Mouse (Mus musculus) kidney, embryonic 16.5 days (tissue): ENCODE data around the gene Wscd1. TPM values are rescaled to one million over a fixed set of nuclear protein-coding genes. Genes with fewer than 3 reads are reported as not detected.
"Not testable (repeated sequence)": the region's sequence is repeated elsewhere in the genome, so short reads cannot be mapped to it uniquely, and the experiment has no call there.

Source experiments
- ATAC-seq: fragments of 200-750 bp; cut with Nextera tagmentation; 2 replicates; pipeline ENCODE4 v1.8.0; 2017; ENCODE audit warnings: moderate TSS enrichment; ENCODE audit not compliant: low FRiP score, low TSS enrichment
- H3K27ac ChIP-seq: fragments of 300-500 bp; sonication (generic); 2 replicates; pipeline ENCODE4 v1.5.1; 2014; ENCODE audit warnings: low read length
- H3K27me3 ChIP-seq: fragments of 300-500 bp; sonication (generic); 2 replicates; pipeline ENCODE4 v1.6.1; 2014; ENCODE audit warnings: low read length, control low read depth, mixed read lengths; ENCODE audit not compliant: insufficient read depth
- H3K36me3 ChIP-seq: fragments of 300-500 bp; sonication (generic); 2 replicates; pipeline ENCODE4 v1.6.1; 2014; ENCODE audit warnings: low read length, control low read depth, mixed read lengths; ENCODE audit not compliant: insufficient read depth
- H3K4me1 ChIP-seq: fragments of 300-500 bp; sonication (generic); 2 replicates; pipeline ENCODE4 v1.6.1; 2014; ENCODE audit warnings: low read length, control low read depth, mixed read lengths; ENCODE audit not compliant: insufficient read depth
- H3K4me2 ChIP-seq: fragments of 300-500 bp; sonication (generic); replicated peaks from 2 replicates; pipeline ENCODE4 v1.6.1; 2014; ENCODE audit warnings: low read depth, low read length
- H3K4me3 ChIP-seq: fragments of 300-500 bp; sonication (generic); 2 replicates; pipeline ENCODE4 v1.5.1; 2014; ENCODE audit warnings: mild to moderate bottlenecking, low read length
- H3K9ac ChIP-seq: fragments of 300-500 bp; sonication (generic); replicated peaks from 2 replicates; pipeline ENCODE4 v1.6.1; 2014; ENCODE audit warnings: low read length
- H3K9me3 ChIP-seq: fragments of 300-500 bp; sonication (generic); 2 replicates; pipeline ENCODE4 v1.6.1; 2016; ENCODE audit warnings: low read length, control low read depth
- WGBS: fragments of 180-500 bp; shearing (Covaris S2); extraction: QIAGEN DNeasy Blood & Tissue Kit; methylation state at CpG from one replicate; pipeline ENCODE4 v1.1.7; 2014; 5-methylcytosine and 5-hydroxymethylcytosine counted together
- polyA plus RNA-seq: library from polyadenylated mRNA; unstranded; fragments of >200 nt; fragmentation: Nextera tagmentation; extraction: Ambion mirVana; gene quantifications from 2 replicates; pipeline ENCODE4 v1.2.1, GENCODE M21; 2015

Gene Wscd1
- polyA plus RNA-seq, 1 experiment from 2014 or later: 18.1 TPM

DNA sequence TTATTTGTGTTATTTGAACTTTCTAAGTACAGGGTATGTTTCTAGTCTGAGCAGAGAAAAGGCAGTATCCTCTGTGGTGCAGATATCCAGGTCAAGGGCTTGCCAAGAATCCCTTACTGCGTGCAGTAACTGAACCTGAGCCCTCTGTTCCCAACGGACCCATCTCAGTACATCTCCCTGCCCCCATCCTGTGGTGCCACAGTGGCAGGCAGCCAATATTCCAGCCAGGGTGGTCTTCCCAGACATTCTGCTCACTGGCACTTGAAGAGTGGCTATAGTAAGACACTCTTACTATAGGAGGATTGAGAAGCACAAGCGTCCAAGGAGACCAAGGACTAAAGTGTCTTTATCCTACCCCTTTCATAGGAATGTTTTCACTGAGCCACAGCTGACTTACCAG lies 67.2 kb downstream of the Wscd1 start:
- no peak for ATAC-seq
- 66% methylated on average over 3 of the region's 3 CpGs for WGBS

DNA sequence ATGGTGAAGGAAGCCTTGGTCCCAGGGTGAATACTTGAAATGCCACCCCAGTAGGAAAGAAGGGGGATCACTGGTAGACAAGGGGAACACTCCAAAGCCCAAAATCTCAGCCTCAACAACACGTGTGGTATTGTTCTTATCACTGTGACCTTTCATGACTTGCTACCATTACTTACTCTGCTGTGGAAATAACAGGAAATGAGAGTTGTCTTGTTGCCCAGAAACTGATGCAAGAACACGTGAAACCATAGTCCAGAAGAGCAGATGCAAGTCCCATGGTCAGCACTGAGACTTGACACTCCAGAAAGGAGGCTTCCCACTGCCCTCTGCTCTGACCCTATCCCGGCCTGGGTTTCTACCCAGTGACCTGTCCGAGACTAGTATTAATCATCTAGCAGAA lies 67.6 kb downstream of the Wscd1 start:
- ATAC-seq: no peak
- Histone ChIP-seq H3K36me3 (no peaks in the 10 kb centered on the region), H3K27me3 (no peaks in the 10 kb centered on the region), H3K9ac (no peak overlapping the region), H3K9me3 (no peaks in the 10 kb centered on the region), H3K4me2 (no peak overlapping the region), H3K4me1 (no peaks in the 10 kb centered on the region), H3K27ac (no peak overlapping the region), H3K4me3 (no peak overlapping the region)
- 41% methylated on average over 4 of the region's 4 CpGs for WGBS

More for the DNA sequence above, 67.2 kb downstream of the Wscd1 start:
- Histone ChIP-seq H3K4me3 (no peak overlapping the region), H3K27ac (no peak overlapping the region), H3K4me2 (no peak overlapping the region), H3K9ac (no peak overlapping the region), H3K4me1 (no peaks in the 10 kb centered on the region), H3K9me3 (no peaks in the 10 kb centered on the region), H3K36me3 (no peaks in the 10 kb centered on the region), H3K27me3 (no peaks in the 10 kb centered on the region)

DNA sequence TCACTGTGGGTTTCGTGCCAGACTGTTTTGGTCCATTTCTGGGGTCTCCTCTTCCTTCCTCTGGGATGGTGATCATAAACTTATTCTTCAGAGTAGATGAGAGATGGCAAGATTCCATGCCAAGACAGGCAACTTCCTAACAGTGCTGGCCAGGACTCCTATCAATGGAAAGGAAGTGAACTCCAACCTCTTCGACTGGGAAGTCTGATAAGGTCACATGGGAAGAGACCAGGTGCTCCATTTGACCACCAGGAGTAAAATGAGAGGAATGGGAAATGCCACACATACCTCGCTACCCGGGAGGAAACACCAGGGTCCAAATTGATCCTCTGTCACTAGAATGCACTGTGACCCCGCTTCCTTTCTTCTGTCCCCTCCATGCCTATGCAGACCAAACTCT lies 68.4 kb downstream of the Wscd1 start:
- H3K27ac ChIP-seq: no peak overlapping the region
- H3K4me3 ChIP-seq: no peak overlapping the region
- no peak overlapping the region for H3K4me2 ChIP-seq
- H3K4me1 ChIP-seq: no peaks in the 10 kb centered on the region
- no peak for ATAC-seq
- H3K9me3 ChIP-seq: no peaks in the 10 kb centered on the region
- 64% methylated on average over 5 of the region's 5 CpGs for WGBS
- no peaks in the 10 kb centered on the region for H3K36me3 ChIP-seq
- H3K9ac ChIP-seq: no peak overlapping the region
- no peaks in the 10 kb centered on the region for H3K27me3 ChIP-seq

DNA sequence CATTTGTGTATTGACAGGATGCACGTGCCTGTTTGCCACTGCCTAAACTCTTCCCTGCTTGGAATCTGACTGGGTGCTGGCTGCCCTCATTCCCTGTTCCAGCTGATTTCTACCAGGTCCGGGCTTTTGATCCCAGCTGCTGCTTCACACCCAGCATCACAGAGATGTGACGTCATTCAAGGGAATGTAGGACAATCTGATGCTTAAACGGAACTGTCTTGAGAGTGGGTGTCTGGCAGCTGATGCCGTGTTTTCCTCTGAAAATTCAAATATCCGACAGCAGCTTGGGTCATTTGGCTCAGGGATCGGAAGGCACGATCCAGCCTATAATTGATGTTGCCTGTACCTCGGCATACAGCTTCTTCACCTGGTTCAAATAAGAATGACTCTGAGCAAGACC lies 70.2 kb downstream of the Wscd1 start:
- ATAC-seq: no peak
- Histone ChIP-seq H3K9me3 (no peaks in the 10 kb centered on the region), H3K4me1 (no peaks in the 10 kb centered on the region), H3K9ac (no peak overlapping the region), H3K36me3 (no peaks in the 10 kb centered on the region), H3K4me3 (no peak overlapping the region), H3K27me3 (no peaks in the 10 kb centered on the region), H3K27ac (no peak overlapping the region), H3K4me2 (no peak overlapping the region)
- 76% methylated on average over 9 of the region's 9 CpGs for WGBS

DNA sequence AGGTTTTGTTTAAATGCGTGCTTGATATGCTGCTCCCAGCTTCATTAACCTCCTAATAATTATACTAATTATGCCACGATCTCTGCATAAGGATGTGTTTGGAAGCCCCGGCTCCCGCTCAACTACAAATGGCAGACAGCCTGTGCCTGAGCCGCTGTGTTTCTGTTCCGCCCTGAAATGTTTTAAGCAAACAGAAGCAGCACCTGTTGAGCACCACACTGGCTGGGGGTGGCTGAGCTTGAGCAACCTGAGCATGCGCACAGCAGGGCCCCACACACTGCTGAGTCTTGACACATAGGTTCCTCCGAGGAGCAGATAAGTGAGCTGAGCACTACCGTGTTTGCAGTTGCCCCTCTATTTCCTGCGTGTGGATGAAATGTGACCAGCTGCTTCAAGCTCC lies 71.1 kb downstream of the Wscd1 start:
- H3K4me1 ChIP-seq: no peaks in the 10 kb centered on the region
- H3K9me3 ChIP-seq: no peaks in the 10 kb centered on the region
- H3K9ac ChIP-seq: no peak overlapping the region
- H3K4me2 ChIP-seq: no peak overlapping the region
- H3K27me3 ChIP-seq: no peaks in the 10 kb centered on the region
- ATAC-seq: no peak
- H3K27ac ChIP-seq: no peak overlapping the region
- WGBS: 50% methylated on average over 10 of the region's 10 CpGs
- H3K36me3 ChIP-seq: no peaks in the 10 kb centered on the region
- H3K4me3 ChIP-seq: no peak overlapping the region

DNA sequence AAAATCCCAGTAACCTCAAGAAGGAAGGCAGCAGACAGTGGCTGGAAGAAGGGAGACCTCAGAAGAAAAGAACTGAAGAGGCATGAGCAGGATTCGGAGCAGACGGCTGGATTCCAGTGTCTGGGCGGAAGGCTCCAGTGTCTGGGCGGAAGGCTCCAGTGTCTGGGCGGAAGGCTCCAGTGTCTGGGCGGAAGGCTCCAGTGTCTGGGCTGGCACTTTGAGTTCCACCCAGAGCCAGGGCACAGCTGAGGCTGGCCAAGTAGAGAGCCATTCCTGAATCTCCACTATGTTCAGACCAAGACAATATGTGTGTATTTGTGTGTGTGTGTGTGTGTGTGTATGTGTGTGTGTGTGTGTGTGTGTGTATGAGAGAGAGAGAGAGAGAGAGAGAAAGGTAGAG lies 71.8 kb downstream of the Wscd1 start:
- H3K36me3 ChIP-seq, H3K9me3 ChIP-seq, H3K27me3 ChIP-seq, H3K4me2 ChIP-seq, H3K27ac ChIP-seq, H3K4me3 ChIP-seq, H3K4me1 ChIP-seq, ATAC-seq, H3K9ac ChIP-seq: not testable (repeated sequence)
- 75% methylated on average over 6 of the region's 6 CpGs for WGBS

- Histone ChIP-seq H3K4me1 (no peaks in the 10 kb centered on the region), H3K4me2 (no peak overlapping the region), H3K9me3 (no peaks in the 10 kb centered on the region), H3K27me3 (no peaks in the 10 kb centered on the region), H3K4me3 (no peak overlapping the region), H3K27ac (no peak overlapping the region), H3K9ac (no peak overlapping the region), H3K36me3 (no peaks in the 10 kb centered on the region)
- ATAC-seq: no peak
- 89% methylated on average over 5 of the region's 5 CpGs for WGBS
Observed at GRCm38 (mm10) chr11:71822031-71822430, 72.3 kb downstream of the Wscd1 start.

DNA sequence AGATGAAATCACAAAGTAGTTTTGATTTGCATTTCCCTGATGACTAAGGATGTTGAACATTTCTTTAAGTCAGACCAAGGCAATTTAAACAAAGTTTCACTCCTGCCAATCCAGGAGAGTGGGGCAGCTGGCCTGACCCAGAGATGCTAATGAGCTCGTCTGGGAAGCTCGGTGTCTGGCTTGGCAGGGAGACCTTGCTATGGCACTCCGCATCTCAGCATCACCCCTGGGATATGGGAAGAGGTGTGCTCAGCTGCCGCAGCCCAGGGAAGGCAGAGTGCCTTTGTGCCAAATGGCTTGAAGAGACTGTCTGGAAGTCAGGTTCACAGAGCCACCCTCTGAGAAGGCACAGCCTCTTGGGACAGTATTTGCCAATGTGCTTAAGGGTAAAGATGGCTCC lies 75.3 kb downstream of the Wscd1 start:
- no peaks in the 10 kb centered on the region for H3K4me1 ChIP-seq

More for the DNA sequence above, 75.3 kb downstream of the Wscd1 start:
- no peaks in the 10 kb centered on the region for H3K9me3 ChIP-seq
- no peaks in the 10 kb centered on the region for H3K36me3 ChIP-seq
- H3K27me3 ChIP-seq: no peaks in the 10 kb centered on the region
- no peak overlapping the region for H3K4me3 ChIP-seq
- WGBS: 66% methylated on average over 4 of the region's 4 CpGs
- no peak overlapping the region for H3K9ac ChIP-seq
- no peak overlapping the region for H3K27ac ChIP-seq
- no peak overlapping the region for H3K4me2 ChIP-seq
- ATAC-seq: no peak
